Mouse (Mus musculus): ENCODE results near the gene Gm11236.
A peak's percentile ranks its signal among the peaks of the same experiment; 100 is the strongest.
"Not testable (repeated sequence)": the region's sequence is repeated elsewhere in the genome, so short reads cannot be mapped to it uniquely, and the experiment has no call there.

Gene Gm11236

GRCm38 (mm10) chr4:73637821-73638220 is at the start of gene Gm11236:
Gene Gm11236 (plus strand): TSS chr4:73638121.
- ATAC-seq (ENCODE audit: low TSS enrichment): not testable (repeated sequence)

GRCm38 (mm10) chr4:73599248-73599647 is 38.7 kb upstream of the Gm11236 start:
- ATAC-seq (ENCODE audit: low TSS enrichment): peak; percentile 93

- ATAC-seq (ENCODE audit: low TSS enrichment): not testable (repeated sequence)
These were observed 30.3 kb upstream of the Gm11236 start, which contains the start of gene Gm11238 for GRCm38 (mm10) chr4:73607581-73607980. Gene Gm11238 (plus strand): TSS chr4:73607881.

- ATAC-seq (ENCODE audit: low TSS enrichment): not testable (repeated sequence)
These were observed 15.2 kb upstream of the Gm11236 start, which contains the start of gene Gm11237 for GRCm38 (mm10) chr4:73622684-73623083. Gene Gm11237 (plus strand): TSS chr4:73622984.

- not testable (repeated sequence) for ATAC-seq (ENCODE audit: low TSS enrichment)
These were observed 23.9 kb downstream of the Gm11236 start for GRCm38 (mm10) chr4:73661864-73662263.

- not testable (repeated sequence) for ATAC-seq (ENCODE audit: low TSS enrichment)
These were observed 30.1 kb downstream of the Gm11236 start, which contains the start of gene Gm11239 for GRCm38 (mm10) chr4:73668054-73668453. Gene Gm11239 (plus strand): TSS chr4:73668354.

GRCm38 (mm10) chr4:73683216-73683615 is 45.3 kb downstream of the Gm11236 start, which contains the start of gene Gm428:
Gene Gm428 (plus strand): TSS chr4:73683516.
- ATAC-seq (ENCODE audit: low TSS enrichment): not testable (repeated sequence)
